Mouse (Mus musculus) cerebellum, postnatal 14 days (tissue): ENCODE results near the gene Tmx4.
A peak's percentile ranks its signal among the peaks of the same experiment; 100 is the strongest.

Source experiments
- DNase-seq, 2 experiments: peaks; one replicate each; pipeline ENCODE4 v3.0.0; 2021; ENCODE audit warnings: mixed read lengths in 2 of 2

The Tmx4 gene

GRCm38 (mm10) chr2:134554221-134554727 is 89.7 kb downstream of the Tmx4 start, which contains the start of gene Hao1:
Gene Hao1, minus strand, starts transcription at chr2:134554368.
- DNase-seq, result no peak

GRCm38 (mm10) chr2:134552358-134552757 is 91.6 kb downstream of the Tmx4 start:
- DNase-seq, result no peak

GRCm38 (mm10) chr2:134549770-134550169 is 94.2 kb downstream of the Tmx4 start:
- peak; percentile 77 to 83 for DNase-seq

- DNase-seq, result no peak
Observed at GRCm38 (mm10) chr2:134545116-134545515, 98.8 kb downstream of the Tmx4 start.

- no peak for DNase-seq
Observed at GRCm38 (mm10) chr2:134544321-134545065, 99.5 kb downstream of the Tmx4 start.
